Mouse (Mus musculus): ENCODE measurements around the gene Gimap7. TPM values are rescaled to one million over a fixed set of nuclear protein-coding genes. Genes with fewer than 3 reads are reported as not detected.

Gimap7 gene
- total RNA-seq (2021) = not detected
- long read RNA-seq, experiment 1 = 0 reads
- long read RNA-seq, experiment 2 = 0 reads

- no peak for DNase-seq (ENCODE audit: low spot score in 2 of 2)
Measured at GRCm38 (mm10) chr6:48718455-48718854, at the start of gene Gimap7, which contains the start of gene Gm28053. Gene Gimap7, plus strand, starts transcription at chr6:48718621. Gene Gm28053, plus strand, starts transcription at chr6:48718607.

GRCm38 (mm10) chr6:48669446-48669969, 48.9 kb upstream of the Gimap7 start:
- TF ChIP-seq CTCF (conservative IDR thresholded peaks at IDR 0.05) = no peak
- DNase-seq (ENCODE audit: low spot score in 2 of 2) = no peak
- no peak overlapping the region for H3K4me3 ChIP-seq
- H3K27ac ChIP-seq = no peak overlapping the region

More at GRCm38 (mm10) chr6:48718455-48718854, at the start of gene Gimap7, which contains the start of gene Gm28053:
- TF ChIP-seq CTCF (conservative IDR thresholded peaks at IDR 0.05) = no peak
- H3K4me3 ChIP-seq = no peak within 1 kb of the TSS
- H3K27ac ChIP-seq = no peak within 1 kb of the TSS

- H3K4me3 ChIP-seq = no peak overlapping the region
- DNase-seq (ENCODE audit: low spot score in 2 of 2) = no peak
- no peak for TF ChIP-seq CTCF (conservative IDR thresholded peaks at IDR 0.05)
- no peak overlapping the region for H3K27ac ChIP-seq
Measured at GRCm38 (mm10) chr6:48674291-48675058, 43.9 kb upstream of the Gimap7 start.

GRCm38 (mm10) chr6:48675400-48675930, 43.0 kb upstream of the Gimap7 start:
- TF ChIP-seq CTCF (conservative IDR thresholded peaks at IDR 0.05) = no peak
- H3K27ac ChIP-seq = no peak overlapping the region
- no peak for DNase-seq (ENCODE audit: low spot score in 2 of 2)
- no peak overlapping the region; the same call in 1 of the 2 replicates for H3K4me3 ChIP-seq

GRCm38 (mm10) chr6:48675931-48676859, 42.2 kb upstream of the Gimap7 start, which contains the start of gene Gimap9:
Gene Gimap9, plus strand, starts transcription at chr6:48676129.
- peak within 1 kb of the TSS; percentile 9; the same call in 1 of the 2 replicates for H3K4me3 ChIP-seq
- DNase-seq (ENCODE audit: low spot score in 2 of 2) = no peak
- H3K27ac ChIP-seq = no peak within 1 kb of the TSS
- no peak for TF ChIP-seq CTCF (conservative IDR thresholded peaks at IDR 0.05)

- DNase-seq (ENCODE audit: low spot score in 2 of 2) = no peak
Measured at GRCm38 (mm10) chr6:48676860-48677415, 41.5 kb upstream of the Gimap7 start.

GRCm38 (mm10) chr6:48677492-48678345, 40.7 kb upstream of the Gimap7 start:
- DNase-seq (ENCODE audit: low spot score in 2 of 2) = no peak
- no peak for TF ChIP-seq CTCF (conservative IDR thresholded peaks at IDR 0.05)
- H3K27ac ChIP-seq = no peak overlapping the region
- no peak overlapping the region for H3K4me3 ChIP-seq

More at GRCm38 (mm10) chr6:48676860-48677415, 41.5 kb upstream of the Gimap7 start:
- Histone ChIP-seq H3K27ac (no peak overlapping the region), H3K4me3 (no peak overlapping the region)
- no peak for TF ChIP-seq CTCF (conservative IDR thresholded peaks at IDR 0.05)

GRCm38 (mm10) chr6:48678391-48678790, 40.0 kb upstream of the Gimap7 start:
- DNase-seq (ENCODE audit: low spot score in 2 of 2) = no peak
- H3K4me3 ChIP-seq = no peak overlapping the region
- no peak overlapping the region for H3K27ac ChIP-seq
- no peak for TF ChIP-seq CTCF (conservative IDR thresholded peaks at IDR 0.05)

GRCm38 (mm10) chr6:48679701-48680100, 38.7 kb upstream of the Gimap7 start:
- no peak overlapping the region for H3K4me3 ChIP-seq
- H3K27ac ChIP-seq = no peak overlapping the region
- TF ChIP-seq CTCF (conservative IDR thresholded peaks at IDR 0.05) = no peak
- no peak for DNase-seq (ENCODE audit: low spot score in 2 of 2)

- no peak for DNase-seq (ENCODE audit: low spot score in 2 of 2)
- no peak for TF ChIP-seq CTCF (conservative IDR thresholded peaks at IDR 0.05)
- no peak overlapping the region for H3K27ac ChIP-seq
Measured at GRCm38 (mm10) chr6:48680421-48680820, 38.0 kb upstream of the Gimap7 start.

GRCm38 (mm10) chr6:48681472-48682090, 36.8 kb upstream of the Gimap7 start:
- Histone ChIP-seq H3K4me3 (no peak overlapping the region), H3K27ac (no peak overlapping the region)
- no peak for TF ChIP-seq CTCF (conservative IDR thresholded peaks at IDR 0.05)
- DNase-seq (ENCODE audit: low spot score in 2 of 2) = no peak

More at GRCm38 (mm10) chr6:48680421-48680820, 38.0 kb upstream of the Gimap7 start:
- H3K4me3 ChIP-seq = no peak overlapping the region

All from layer of hippocampus, adult 2 months (tissue).